Mouse (Mus musculus): ENCODE measurements around the gene Aip.

Gene Aip

GRCm38 (mm10) chr19:4108535-4108934, 17.1 kb downstream of the Aip start:
- no peak for DNase-seq

- no peak for DNase-seq
Observed at GRCm38 (mm10) chr19:4106654-4107053, 19.0 kb downstream of the Aip start.

DNA sequence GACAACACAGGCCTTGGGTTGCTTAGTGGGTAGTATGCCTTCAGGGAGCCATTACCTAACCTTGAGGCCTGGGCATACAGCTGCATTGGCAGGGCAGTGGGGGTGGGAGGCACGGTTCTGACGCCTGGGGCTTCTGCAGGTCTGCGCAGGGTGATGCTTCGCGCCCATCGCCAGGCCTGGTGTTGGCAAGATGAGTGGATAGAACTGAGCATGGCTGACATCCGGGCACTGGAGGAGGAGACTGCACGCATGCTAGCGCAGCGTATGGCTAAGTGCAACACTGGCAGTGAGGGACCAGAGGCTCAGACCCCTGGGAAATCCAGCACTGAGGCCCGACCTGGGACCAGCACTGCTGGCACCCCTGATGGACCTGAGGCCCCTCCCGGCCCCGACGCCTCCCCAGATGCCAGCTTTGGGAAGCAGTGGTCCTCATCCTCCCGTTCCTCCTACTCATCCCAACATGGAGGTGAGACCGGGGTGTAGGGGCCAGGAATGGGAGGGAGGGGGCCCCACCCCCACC, 20.9 kb downstream of the Aip start:
- no peak for DNase-seq

DNA sequence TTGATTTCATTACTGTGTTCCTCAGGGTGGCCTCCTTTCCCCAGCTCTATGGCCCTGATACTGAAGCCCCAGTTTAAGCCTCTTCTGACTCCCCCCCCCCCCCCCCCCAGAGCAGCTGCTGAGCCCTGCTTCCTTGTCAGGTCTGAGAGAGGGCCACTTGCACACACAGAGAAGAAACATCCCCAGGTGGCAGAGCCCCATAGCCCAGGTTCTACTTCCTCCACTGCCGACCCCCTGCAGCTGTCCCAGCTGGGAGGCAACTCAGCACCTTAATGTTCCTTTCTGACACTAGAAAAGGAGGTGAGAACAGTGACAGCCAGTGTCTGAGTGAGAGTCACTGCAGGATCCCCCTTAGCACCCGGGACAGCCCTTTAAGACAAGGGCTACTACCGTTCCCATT, 21.9 kb downstream of the Aip start:
- no peak for DNase-seq

- no peak for DNase-seq
Observed at GRCm38 (mm10) chr19:4103294-4103693, 22.4 kb downstream of the Aip start.

- DNase-seq, result no peak
Observed at GRCm38 (mm10) chr19:4102626-4103025, 23.0 kb downstream of the Aip start.

DNA sequence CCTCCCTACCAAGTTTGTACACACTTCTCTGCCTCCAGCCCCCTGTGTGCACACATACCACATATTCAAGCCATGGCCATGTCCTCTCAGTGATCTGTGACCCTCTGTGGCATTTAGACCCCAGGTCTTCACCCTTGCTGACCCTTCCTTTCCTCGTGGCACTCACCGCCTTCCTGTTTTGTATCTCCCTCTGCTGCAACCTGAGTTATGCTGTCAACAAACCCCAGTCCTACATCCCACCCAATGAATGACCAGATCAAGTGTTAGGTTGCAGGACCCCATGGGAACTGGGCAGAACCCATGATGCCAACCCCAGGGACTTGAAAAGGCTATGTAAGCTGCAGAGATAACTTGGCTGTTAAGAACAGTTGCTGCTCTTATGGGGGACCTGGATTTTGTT, 23.6 kb downstream of the Aip start:
- DNase-seq, result no peak

DNA sequence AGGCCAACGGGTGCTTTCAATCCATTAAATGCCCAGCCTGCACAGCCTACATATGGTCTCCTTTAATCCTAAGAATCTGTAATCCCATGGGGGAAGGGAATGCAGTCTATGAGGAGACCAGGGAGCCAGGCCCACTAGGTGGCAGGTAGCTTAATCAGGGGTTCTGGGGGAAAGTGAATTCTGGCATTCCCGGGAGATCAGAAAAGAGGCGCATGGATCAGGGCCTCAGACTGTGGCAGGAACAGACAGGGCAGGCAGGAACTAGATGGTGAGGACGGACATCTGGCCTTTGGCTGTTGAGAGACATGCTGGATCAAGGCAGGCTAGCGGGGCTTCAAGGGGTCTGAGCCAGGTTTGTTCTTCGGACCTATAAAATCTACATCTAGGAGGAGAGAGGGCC, 24.2 kb downstream of the Aip start:
- no peak for DNase-seq

DNA sequence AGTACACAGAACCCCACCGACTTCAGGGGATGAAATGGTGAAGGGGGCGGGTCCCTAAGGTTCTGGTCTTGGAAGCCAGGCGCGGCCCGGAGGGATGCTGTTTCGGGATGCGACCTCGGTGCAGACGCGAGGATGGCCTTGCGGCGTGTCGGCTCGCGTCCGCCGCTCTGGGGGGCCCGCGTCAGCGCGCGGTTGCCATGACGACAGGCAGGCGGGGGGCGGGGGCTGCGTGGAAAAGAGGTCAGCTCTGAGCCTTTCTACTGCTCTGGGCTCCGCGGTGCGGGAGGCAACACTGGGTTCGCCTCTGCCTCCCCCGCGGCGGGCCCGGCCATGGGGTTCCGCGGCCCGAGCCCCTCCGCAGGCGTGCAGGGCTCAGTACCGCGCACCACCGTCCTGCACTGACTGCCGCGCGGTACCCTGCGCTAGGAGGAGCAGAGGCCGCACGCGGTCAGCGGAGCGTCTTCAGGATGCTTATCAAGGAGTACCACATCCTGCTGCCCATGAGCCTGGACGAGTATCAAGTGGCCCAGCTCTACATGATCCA, 24.9 kb downstream of the Aip start:
- DNase-seq, result peak; percentile 45 to 60

DNA sequence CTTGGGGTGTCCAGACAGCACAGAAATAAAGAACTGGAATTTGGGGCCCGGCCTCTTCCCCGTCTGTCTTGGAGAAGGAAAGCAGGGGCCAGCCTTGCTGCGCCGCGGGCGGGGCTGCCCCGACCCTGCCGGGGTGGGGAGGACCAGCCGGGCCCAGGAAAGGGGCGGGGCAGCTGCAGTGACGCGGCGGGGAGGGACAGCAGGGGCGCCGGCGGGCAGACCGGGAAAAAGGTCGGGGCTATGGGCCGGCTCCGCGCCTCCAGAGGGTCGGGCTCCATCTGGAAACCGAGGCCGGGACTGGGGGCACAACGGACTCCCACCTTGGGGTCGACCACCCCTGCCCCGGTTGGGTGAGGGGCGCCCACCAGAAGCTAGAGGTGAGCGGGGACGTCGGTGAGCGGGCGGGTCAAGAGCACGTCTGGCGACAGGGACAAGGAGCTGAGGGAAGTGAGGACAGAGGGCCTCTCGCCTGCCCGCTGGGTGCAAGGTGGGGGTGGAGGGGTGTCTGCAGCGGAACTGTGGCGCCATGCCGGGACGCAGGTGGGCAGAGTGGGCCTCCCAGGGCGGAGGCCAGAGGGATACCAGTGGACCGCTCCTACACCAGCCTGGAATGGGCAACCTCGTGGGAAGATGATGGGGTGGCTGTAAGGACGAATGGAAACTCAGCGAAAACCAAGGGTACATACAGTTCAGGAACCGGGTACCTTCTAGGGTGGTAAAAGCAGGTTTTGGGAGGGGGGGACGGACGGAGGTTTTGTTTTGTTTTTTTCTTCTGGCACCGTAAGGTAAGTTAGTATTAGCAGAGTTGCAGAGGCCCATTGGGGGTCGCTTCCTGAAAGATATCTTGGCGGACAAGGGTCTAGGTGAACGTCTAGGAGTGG, 25.6 kb downstream of the Aip start, which contains the start of gene Pitpnm1:
Gene Pitpnm1, plus strand, starts transcription at position 162 of the 881 bp plus-strand sequence.
- DNase-seq, result peak; percentile 87 to 88

- DNase-seq, result peak; percentile 94 to 96
Observed at GRCm38 (mm10) chr19:4099056-4099455, 26.6 kb downstream of the Aip start.

DNA sequence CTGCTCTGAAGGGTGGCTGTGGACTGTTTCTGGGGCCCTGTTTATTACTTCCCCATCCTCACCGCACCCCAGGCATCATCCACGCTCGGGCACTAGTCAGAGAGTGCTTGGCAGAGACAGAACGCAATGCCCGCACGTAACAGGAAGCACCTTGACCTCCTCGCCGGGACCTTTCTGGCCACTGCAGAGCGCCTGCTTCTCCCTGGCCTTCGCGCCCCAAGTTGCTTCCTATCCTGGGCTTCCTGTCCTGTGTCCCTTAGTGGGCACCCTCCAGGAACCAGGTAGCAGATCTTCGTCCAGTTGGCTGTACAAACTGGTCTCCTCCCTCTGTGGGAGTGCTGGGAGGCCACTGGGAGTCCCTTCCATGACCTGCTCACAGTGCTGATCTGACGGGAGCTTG, 27.2 kb downstream of the Aip start:
- DNase-seq, result peak; percentile 34 to 50

- peak in 1 of 2 experiments; percentile 87 for DNase-seq
Observed at GRCm38 (mm10) chr19:4097441-4097825, 28.2 kb downstream of the Aip start.

GRCm38 (mm10) chr19:4096642-4097440, 28.8 kb downstream of the Aip start, which contains the start of gene Cdk2ap2:
TSS of gene Cdk2ap2 (plus strand) at chr19:4097182.
- DNase-seq, result peak; percentile 99 to 100

DNA sequence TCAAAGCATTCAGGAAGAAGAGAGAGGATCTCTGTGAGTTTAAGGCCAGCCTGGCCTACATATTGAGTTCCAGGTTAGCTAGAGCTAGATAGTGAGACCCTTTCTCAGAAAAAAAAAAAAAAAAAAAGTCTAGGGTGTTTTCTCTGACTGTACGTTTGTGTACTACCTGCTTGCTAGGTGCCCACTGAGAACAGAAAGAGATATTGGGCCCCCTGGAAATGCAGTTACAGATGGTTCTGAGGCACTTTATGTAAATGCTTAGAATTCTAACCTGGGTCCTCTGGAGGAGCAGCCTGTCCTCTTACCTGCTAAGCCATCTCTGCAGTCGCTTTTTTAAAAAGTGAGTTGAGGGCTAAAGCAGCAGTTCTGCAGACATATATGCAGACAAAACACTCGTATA, 29.9 kb downstream of the Aip start:
- no peak for DNase-seq

DNA sequence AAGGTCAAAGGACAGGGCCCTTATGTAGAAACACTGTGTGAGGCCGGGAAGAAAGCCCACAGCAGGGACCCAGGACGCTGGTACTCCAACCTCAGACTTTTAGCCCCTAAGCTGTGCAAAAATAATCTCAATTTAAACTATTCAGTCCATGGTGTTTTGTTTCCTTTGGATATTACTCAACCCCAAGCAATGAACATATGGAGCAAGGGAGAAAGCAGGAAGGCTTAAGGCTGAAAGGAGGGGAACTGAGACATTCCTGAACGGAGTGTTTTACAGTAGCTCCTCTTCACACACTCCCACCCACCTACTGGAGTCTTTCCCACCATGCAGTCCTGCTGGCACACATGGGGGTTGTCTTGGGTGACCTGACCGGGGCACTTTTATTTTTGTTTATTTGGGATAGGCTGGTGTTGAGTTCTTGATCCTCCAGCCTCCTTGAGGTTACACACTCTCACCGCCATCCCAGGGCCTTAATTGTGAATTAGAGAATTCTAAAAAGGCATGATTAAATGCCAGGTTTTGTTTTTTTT, 30.8 kb downstream of the Aip start:
- no peak for DNase-seq

- no peak for DNase-seq
Observed at GRCm38 (mm10) chr19:4094348-4094747, 31.3 kb downstream of the Aip start.

DNA sequence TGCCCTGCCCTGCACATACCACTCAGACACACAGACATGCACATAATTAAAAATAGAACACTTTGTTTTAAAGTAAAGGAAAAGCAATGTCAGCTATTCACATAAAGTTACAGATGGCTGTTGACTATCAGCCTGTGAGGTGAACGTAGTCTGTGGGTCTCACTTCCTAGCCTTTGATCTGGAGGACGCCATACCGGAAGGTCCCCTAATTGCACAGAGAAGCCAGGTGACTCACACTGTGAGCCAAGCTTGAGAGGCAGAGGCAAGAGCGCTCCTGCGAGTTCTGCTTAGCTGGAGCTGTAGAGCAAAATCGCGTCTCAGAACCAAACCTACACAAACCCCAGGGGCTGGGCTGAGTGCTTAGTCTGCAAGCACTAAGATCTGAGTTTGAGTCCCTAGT, 31.9 kb downstream of the Aip start:
- no peak for DNase-seq

GRCm38 (mm10) chr19:4092750-4093149, 32.9 kb downstream of the Aip start:
- DNase-seq, result no peak

DNA sequence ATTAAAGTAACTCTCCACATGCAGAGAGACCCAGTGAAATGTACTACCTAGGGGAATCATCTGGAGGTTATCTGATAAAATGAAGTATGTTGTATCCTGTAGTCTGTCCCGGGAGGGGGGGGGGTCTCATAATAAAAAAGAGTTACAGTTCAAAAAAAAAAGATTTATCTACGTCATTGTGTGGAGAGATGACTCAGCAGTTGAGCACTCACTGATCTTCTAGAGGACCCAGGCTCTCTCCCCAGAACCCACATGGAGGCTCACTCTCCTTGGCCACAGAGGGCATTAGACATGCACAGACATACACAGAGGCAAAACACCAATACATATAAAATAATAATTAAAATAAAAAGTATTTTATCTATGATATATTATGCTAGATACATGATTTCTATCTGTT, 34.3 kb downstream of the Aip start:
- no peak for DNase-seq

DNA sequence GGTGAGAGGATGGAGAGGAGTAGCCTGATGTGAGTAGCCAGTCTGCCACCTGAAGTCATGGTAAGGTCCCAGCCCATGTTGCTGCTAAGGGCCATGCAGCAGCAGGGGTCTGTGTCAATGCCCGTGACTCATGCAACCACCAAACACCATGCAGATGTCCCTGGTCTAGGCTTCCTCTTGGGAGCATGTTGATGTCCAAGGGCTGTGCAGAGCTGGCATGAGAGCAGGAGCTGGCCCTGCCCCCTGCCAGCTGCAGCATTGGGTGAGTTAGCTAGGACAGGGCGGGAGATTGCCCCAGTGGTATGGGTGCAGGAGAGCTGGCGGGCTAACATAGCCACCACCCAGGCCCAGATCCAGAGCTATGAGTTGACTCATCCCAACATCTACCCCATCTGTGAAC, 35.2 kb downstream of the Aip start:
- DNase-seq, result no peak

DNA sequence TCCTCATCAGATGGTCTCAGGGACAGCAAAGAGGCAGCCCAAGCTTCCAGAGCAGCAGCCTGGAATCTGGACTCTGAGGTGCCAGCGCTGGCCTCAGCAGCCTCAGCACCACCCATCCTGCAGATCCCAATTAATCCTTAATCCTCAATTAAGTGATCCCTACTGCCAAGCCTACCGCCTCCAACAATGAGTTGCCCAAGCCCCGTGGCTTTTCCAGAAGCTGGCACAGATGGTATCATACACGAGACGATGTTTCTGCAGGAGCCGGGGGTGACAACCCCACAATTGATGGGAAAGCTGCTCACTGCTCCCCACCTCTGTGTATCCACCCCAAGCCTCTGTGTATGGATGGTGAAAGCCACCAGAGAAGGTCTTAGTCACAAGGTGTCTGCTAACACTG, 36.5 kb downstream of the Aip start:
- DNase-seq, result no peak

DNA sequence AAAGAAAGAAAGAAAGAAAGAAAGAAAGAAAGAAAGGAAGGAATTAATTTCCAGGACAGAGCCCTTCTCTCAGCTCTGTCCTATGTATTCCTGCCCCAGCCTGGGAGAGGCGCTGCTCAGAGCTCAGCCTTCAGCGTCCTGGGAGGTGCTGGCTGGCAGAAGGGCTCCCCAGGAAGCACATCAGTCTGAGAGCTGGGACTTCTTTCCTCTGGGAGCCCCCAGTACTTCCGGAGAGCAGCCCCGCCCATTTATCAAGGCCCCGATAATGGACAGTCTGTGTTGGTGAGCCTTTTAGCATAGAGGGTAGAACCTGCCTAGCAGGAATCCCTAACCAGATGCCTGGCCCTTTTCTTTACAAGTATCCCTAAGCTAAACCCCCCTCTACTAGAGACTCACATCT, 37.5 kb downstream of the Aip start:
- no peak for DNase-seq
